16 mouse cellular contexts compared by ENCODE assay signal in genomic region chr8:84877297-84878035, GRCm38 (mm10). TPM values are rescaled to one million over a fixed set of nuclear protein-coding genes. Genes with fewer than 3 reads are reported as not detected.
A peak's percentile ranks its signal among the peaks of the same experiment; 100 is the strongest.
DNase-seq lines count a peak whose midpoint lies in the region; ATAC-seq and TF ChIP-seq lines count a peak whose summit lies in the region.
"Had no signal": no experiment of that assay in that cellular context is flagged by ENCODE, and none has a peak within 500 bp of the region (broad histone marks: within the 10 kb centered on the region; RNA-seq: fewer than 3 reads in every experiment).

No protein-coding gene starts in this region.

- H3K27ac ChIP-seq in liver, embryonic 13.5 days: peak overlapping the region; percentile 45
- no peak overlapping the region for H3K27ac ChIP-seq in liver, embryonic 11.5 days (ENCODE audit: low read depth, low read length)
- H3K27ac ChIP-seq in liver, postnatal 0 days (ENCODE audit: low read depth): no peak overlapping the region
- H3K27ac ChIP-seq: heart, embryonic 10.5 days; left cerebral cortex, adult 2 months had no signal

- no peaks in the 10 kb centered on the region for H3K9me3 ChIP-seq in liver, embryonic 13.5 days (replicated peaks)
- H3K9me3 ChIP-seq in liver, embryonic 11.5 days (ENCODE audit: control insufficient read depth, low read length): no peaks in the 10 kb centered on the region
- H3K9me3 ChIP-seq in liver, postnatal 0 days (ENCODE audit: low read length): no peaks in the 10 kb centered on the region
- H3K9me3 ChIP-seq: heart, embryonic 10.5 days; megakaryocyte, embryonic 14.5 days had no signal

- no peak for DNase-seq in liver, embryonic 13.5 days
- no peak for DNase-seq in liver, embryonic 11.5 days (ENCODE audit: low spot score)
- peak; percentile 73 for DNase-seq in cerebellum, adult 11 months
- DNase-seq in cerebellum, postnatal 10 days: peak; percentile 95
- DNase-seq in liver, postnatal 0 days: no peak
- no peak for DNase-seq in adrenal gland, postnatal 10 days
- DNase-seq: gastrocnemius, postnatal 14 days; heart, postnatal 36 days; kidney, adult 2 months; right cerebral cortex, postnatal 4 days; thymus, postnatal 25 days had no signal

- no peaks in the 10 kb centered on the region for H3K27me3 ChIP-seq in liver, embryonic 13.5 days
- H3K27me3 ChIP-seq in liver, embryonic 11.5 days (replicated peaks; ENCODE audit: control insufficient read depth, insufficient read depth, low read length): no peaks in the 10 kb centered on the region
- H3K27me3 ChIP-seq in liver, postnatal 0 days (ENCODE audit: insufficient read depth, low read length): no peaks in the 10 kb centered on the region
- H3K27me3 ChIP-seq: megakaryocyte, embryonic 14.5 days had no signal

- 63% methylated on average over 3 of the region's 3 CpGs for WGBS in liver, embryonic 13.5 days (ENCODE audit: insufficient replicate concordance)
- WGBS in liver, embryonic 11.5 days: 77% methylated on average over 3 of the region's 3 CpGs
- 71% methylated on average over 3 of the region's 3 CpGs for WGBS in liver, postnatal 0 days (ENCODE audit: insufficient replicate concordance)

- no peak overlapping the region for H3K4me3 ChIP-seq in liver, embryonic 13.5 days (replicated peaks)
- no peak overlapping the region for H3K4me3 ChIP-seq in liver, embryonic 11.5 days (ENCODE audit: low read depth, low read length)
- H3K4me3 ChIP-seq in liver, postnatal 0 days (ENCODE audit: low read depth, low read length): no peak overlapping the region
- H3K4me3 ChIP-seq: heart, embryonic 10.5 days; left cerebral cortex, adult 2 months; megakaryocyte, embryonic 14.5 days had no signal

- H3K36me3 ChIP-seq in liver, embryonic 13.5 days: peaks cover 7% of the 10 kb centered on the region; the same call in 1 of the 2 replicates
- H3K36me3 ChIP-seq in liver, embryonic 11.5 days (ENCODE audit: control insufficient read depth, insufficient read depth, low read length): no peaks in the 10 kb centered on the region; the same call in 1 of the 2 replicates
- no peaks in the 10 kb centered on the region for H3K36me3 ChIP-seq in liver, postnatal 0 days (replicated peaks; ENCODE audit: insufficient read depth, low read length)

- no peak for TF ChIP-seq EP300 in liver, postnatal 0 days (IDR thresholded peaks at IDR 0.05; ENCODE audit: low read depth)

- ATAC-seq in liver, embryonic 13.5 days (ENCODE audit: low read depth): 0 out of 2 replicates have a peak, but pooled peaks have one; percentile 12
- ATAC-seq in liver, embryonic 11.5 days (replicated peaks; ENCODE audit: low FRiP score): no peak
- peak; percentile 33; the same call in 1 of the 2 replicates for ATAC-seq in liver, postnatal 0 days
- no peak for ATAC-seq in inflammation-experienced regulatory T-cells, adult 6 months

- H3K9ac ChIP-seq in liver, embryonic 13.5 days: no peak overlapping the region
- no peak overlapping the region for H3K9ac ChIP-seq in liver, embryonic 11.5 days (ENCODE audit: low read depth, low read length)
- no peak overlapping the region for H3K9ac ChIP-seq in liver, postnatal 0 days (replicated peaks)

- peaks cover 58% of the 10 kb centered on the region for H3K4me1 ChIP-seq in liver, embryonic 13.5 days (replicated peaks)
- peaks cover 19% of the 10 kb centered on the region for H3K4me1 ChIP-seq in liver, embryonic 11.5 days (replicated peaks; ENCODE audit: control insufficient read depth, insufficient read depth, low read length)
- H3K4me1 ChIP-seq in liver, postnatal 0 days (ENCODE audit: insufficient read depth): peaks cover 19% of the 10 kb centered on the region

- no peak for TF ChIP-seq CTCF in liver, postnatal 0 days (IDR thresholded peaks at IDR 0.05; ENCODE audit: low read depth)

- H3K4me2 ChIP-seq in liver, embryonic 13.5 days: no peak overlapping the region
- no peak overlapping the region for H3K4me2 ChIP-seq in liver, embryonic 11.5 days
- H3K4me2 ChIP-seq in liver, postnatal 0 days (ENCODE audit: low read depth, low read length): no peak overlapping the region

RNA-seq across cellular contexts. Expression of gene Syce2, which starts 5.6 kb away (rescaled TPM):
- polyA plus RNA-seq in liver, embryonic 13.5 days (2015; fragmentation: Nextera tagmentation; extraction: Ambion mirVana): 84.1 and 90.4 TPM in 2 replicates
- polyA plus RNA-seq in liver, embryonic 11.5 days (2014; fragmentation: Nextera tagmentation; extraction: Ambion mirVana): 144 and 160 TPM in 2 replicates
- 30.6 and 31.2 TPM in 2 replicates for polyA plus RNA-seq in liver, postnatal 0 days (2015; fragmentation: Nextera tagmentation; extraction: Ambion mirVana)
- polyA plus RNA-seq in inflammation-experienced regulatory T-cells, adult 6 months (2017; shearing (Covaris generic)): 10 to 100 TPM in 1 of 3 experiments, 1 to 10 TPM in 2; 4.3 to 19.0 (median 6.8) TPM
- total RNA-seq in adrenal gland, postnatal 10 days (2021): 10 to 100 TPM; 16.1 to 21.1 TPM

RNA-seq across cellular contexts. Expression of gene Gcdh, which starts 16.3 kb away (rescaled TPM):
- 44.7 and 48.6 TPM in 2 replicates for polyA plus RNA-seq in liver, embryonic 13.5 days (2015; fragmentation: Nextera tagmentation; extraction: Ambion mirVana)
- polyA plus RNA-seq in liver, embryonic 11.5 days (2014; fragmentation: Nextera tagmentation; extraction: Ambion mirVana): 53.5 and 56.7 TPM in 2 replicates
- polyA plus RNA-seq in liver, postnatal 0 days (2015; fragmentation: Nextera tagmentation; extraction: Ambion mirVana): 139 and 141 TPM in 2 replicates
- polyA plus RNA-seq in inflammation-experienced regulatory T-cells, adult 6 months (2017; shearing (Covaris generic)): 10 to 100 TPM; 14.5 to 19.9 (median 19.2) TPM
- 10 to 100 TPM; 77.9 to 96.9 TPM for total RNA-seq in adrenal gland, postnatal 10 days (2021)

RNA-seq across cellular contexts. Expression of gene Farsa, which starts 20.7 kb away (rescaled TPM):
- 82.3 and 83.1 TPM in 2 replicates for polyA plus RNA-seq in liver, embryonic 13.5 days (2015; fragmentation: Nextera tagmentation; extraction: Ambion mirVana)
- 130 TPM in 2 replicates for polyA plus RNA-seq in liver, embryonic 11.5 days (2014; fragmentation: Nextera tagmentation; extraction: Ambion mirVana)
- 30.3 and 33.6 TPM in 2 replicates for polyA plus RNA-seq in liver, postnatal 0 days (2015; fragmentation: Nextera tagmentation; extraction: Ambion mirVana)
- polyA plus RNA-seq in inflammation-experienced regulatory T-cells, adult 6 months (2017; shearing (Covaris generic)): 10 to 100 TPM; 48.1 to 76.0 (median 58.3) TPM
- 10 to 100 TPM; 52.0 to 52.4 TPM for total RNA-seq in adrenal gland, postnatal 10 days (2021)

RNA-seq across cellular contexts. Expression of gene Klf1, which starts 24.3 kb away (rescaled TPM):
- polyA plus RNA-seq in liver, embryonic 13.5 days (2015; fragmentation: Nextera tagmentation; extraction: Ambion mirVana): 469 and 494 TPM in 2 replicates
- 458 and 504 TPM in 2 replicates for polyA plus RNA-seq in liver, embryonic 11.5 days (2014; fragmentation: Nextera tagmentation; extraction: Ambion mirVana)
- polyA plus RNA-seq in liver, postnatal 0 days (2015; fragmentation: Nextera tagmentation; extraction: Ambion mirVana): 133 and 149 TPM in 2 replicates
- not detected for polyA plus RNA-seq in inflammation-experienced regulatory T-cells, adult 6 months (2017; shearing (Covaris generic))
- total RNA-seq in adrenal gland, postnatal 10 days (2021): 1 to 10 TPM; 2.6 to 4.3 TPM
- total RNA-seq: adrenal gland, adult 18-20 months; heart, postnatal 36 days had no signal

RNA-seq across cellular contexts. Expression of gene Calr, which starts 30.7 kb away (rescaled TPM):
- 511 and 613 TPM in 2 replicates for polyA plus RNA-seq in liver, embryonic 13.5 days (2015; fragmentation: Nextera tagmentation; extraction: Ambion mirVana)
- polyA plus RNA-seq in liver, embryonic 11.5 days (2014; fragmentation: Nextera tagmentation; extraction: Ambion mirVana): 860 and 893 TPM in 2 replicates
- polyA plus RNA-seq in liver, postnatal 0 days (2015; fragmentation: Nextera tagmentation; extraction: Ambion mirVana): 331 and 375 TPM in 2 replicates
- polyA plus RNA-seq in inflammation-experienced regulatory T-cells, adult 6 months (2017; shearing (Covaris generic)): 100 to 1,000 TPM; 278 to 341 (median 290) TPM
- total RNA-seq in adrenal gland, postnatal 10 days (2021): 100 to 1,000 TPM; 404 to 492 TPM

Comparison
In these comparisons a context has a peak if more than half of its experiments do, and no peak if none do; other contexts are left out.
1. ATAC-seq: peak in liver, embryonic 13.5 days (single experiment) and liver, postnatal 0 days (single experiment); none in liver, embryonic 11.5 days (single experiment) and inflammation-experienced regulatory T-cells, adult 6 months (single experiment).
2. DNase-seq: peak in cerebellum, adult 11 months (single experiment) and cerebellum, postnatal 10 days (2 of 2); none in liver, embryonic 13.5 days (single experiment), liver, embryonic 11.5 days (single experiment), liver, postnatal 0 days (single experiment) and adrenal gland, postnatal 10 days (single experiment).